Mouse (Mus musculus) neural tube, embryonic 12.5 days (tissue): ENCODE measurements around the gene Tesc. TPM values are rescaled to one million over a fixed set of nuclear protein-coding genes. Genes with fewer than 3 reads are reported as not detected.
A peak's percentile ranks its signal among the peaks of the same experiment; 100 is the strongest.

Experiments
- ATAC-seq: fragments of 200-750 bp; cut with Nextera tagmentation; 2 replicates; pipeline ENCODE4 v1.8.0; 2017; ENCODE audit warnings: low read depth, mild to moderate bottlenecking, moderate TSS enrichment, moderate library complexity; ENCODE audit not compliant: low FRiP score
- H3K27ac ChIP-seq: fragments of 300-500 bp; sonication (generic); 2 replicates; pipeline ENCODE4 v1.5.1; 2016
- H3K27me3 ChIP-seq: fragments of 300-500 bp; sonication (generic); replicated peaks from 2 replicates; pipeline ENCODE4 v1.6.1; 2016; ENCODE audit warnings: mild to moderate bottlenecking
- H3K36me3 ChIP-seq: fragments of 300-500 bp; sonication (generic); 2 replicates; pipeline ENCODE4 v1.6.1; 2016; ENCODE audit warnings: mild to moderate bottlenecking
- H3K4me1 ChIP-seq: fragments of 300-500 bp; sonication (generic); 2 replicates; pipeline ENCODE4 v1.6.1; 2016
- H3K4me2 ChIP-seq: fragments of 300-500 bp; sonication (generic); replicated peaks from 2 replicates; pipeline ENCODE4 v1.6.1; 2016; ENCODE audit warnings: mild to moderate bottlenecking
- H3K4me3 ChIP-seq: fragments of 300-500 bp; sonication (generic); 2 replicates; pipeline ENCODE4 v1.5.1; 2016
- H3K9ac ChIP-seq: fragments of 300-500 bp; sonication (generic); 2 replicates; pipeline ENCODE4 v1.6.1; 2016; ENCODE audit warnings: mild to moderate bottlenecking
- H3K9me3 ChIP-seq: fragments of 300-500 bp; sonication (generic); 2 replicates; pipeline ENCODE4 v1.6.1; 2016; ENCODE audit warnings: mild to moderate bottlenecking
- WGBS: fragments of 180-500 bp; shearing (Covaris S2); methylation state at CpG from one replicate; pipeline ENCODE4 v1.1.7; 2016; 5-methylcytosine and 5-hydroxymethylcytosine counted together
- polyA plus RNA-seq: library from polyadenylated mRNA; unstranded; fragments of >200 nt; fragmentation: Nextera tagmentation; extraction: Ambion mirVana; gene quantifications from 2 replicates; pipeline ENCODE4 v1.2.1, GENCODE M21; 2016

Tesc gene
- polyA plus RNA-seq, 1 experiment from 2014 or later: 1.4 TPM

GRCm38 (mm10) chr5:117996581-117996980 is 31.0 kb upstream of the Tesc start:
- no peaks in the 10 kb centered on the region for H3K27me3 ChIP-seq
- no peaks in the 10 kb centered on the region for H3K4me1 ChIP-seq
- ATAC-seq: no peak
- no peak overlapping the region for H3K4me2 ChIP-seq
- no peak overlapping the region for H3K27ac ChIP-seq
- H3K4me3 ChIP-seq: no peak overlapping the region
- no peaks in the 10 kb centered on the region for H3K9me3 ChIP-seq
- H3K9ac ChIP-seq: no peak overlapping the region
- H3K36me3 ChIP-seq: peaks cover 96% of the 10 kb centered on the region
- WGBS: 88% methylated on average over 6 of the region's 6 CpGs

GRCm38 (mm10) chr5:117997434-117997970 is 30.0 kb upstream of the Tesc start:
- Histone ChIP-seq H3K27me3 (no peaks in the 10 kb centered on the region), H3K9me3 (no peaks in the 10 kb centered on the region), H3K4me2 (no peak overlapping the region), H3K9ac (no peak overlapping the region), H3K36me3 (peaks cover 95% of the 10 kb centered on the region), H3K4me3 (no peak overlapping the region), H3K27ac (no peak overlapping the region), H3K4me1 (no peaks in the 10 kb centered on the region)
- 74% methylated on average over 10 of the region's 10 CpGs for WGBS
- no peak for ATAC-seq

- no peak for ATAC-seq
- Histone ChIP-seq H3K4me1 (no peaks in the 10 kb centered on the region), H3K27me3 (no peaks in the 10 kb centered on the region), H3K27ac (no peak overlapping the region), H3K9ac (no peak overlapping the region), H3K4me3 (no peak overlapping the region), H3K4me2 (no peak overlapping the region), H3K36me3 (peaks cover 95% of the 10 kb centered on the region), H3K9me3 (no peaks in the 10 kb centered on the region)
- 76% methylated on average over 7 of the region's 7 CpGs for WGBS
These were observed 28.5 kb upstream of the Tesc start for GRCm38 (mm10) chr5:117999061-117999460.

GRCm38 (mm10) chr5:117999584-117999983 is 28.0 kb upstream of the Tesc start:
- ATAC-seq: no peak
- 87% methylated on average over 11 of the region's 11 CpGs for WGBS
- Histone ChIP-seq H3K36me3 (peaks cover 95% of the 10 kb centered on the region), H3K4me3 (no peak overlapping the region), H3K9ac (no peak overlapping the region), H3K9me3 (no peaks in the 10 kb centered on the region), H3K4me1 (no peaks in the 10 kb centered on the region), H3K27ac (no peak overlapping the region), H3K27me3 (no peaks in the 10 kb centered on the region), H3K4me2 (no peak overlapping the region)

GRCm38 (mm10) chr5:118002059-118002458 is 25.5 kb upstream of the Tesc start:
- Histone ChIP-seq H3K4me3 (no peak overlapping the region), H3K27ac (no peak overlapping the region), H3K36me3 (peaks cover 98% of the 10 kb centered on the region), H3K27me3 (no peaks in the 10 kb centered on the region), H3K4me2 (no peak overlapping the region), H3K9ac (no peak overlapping the region), H3K4me1 (no peaks in the 10 kb centered on the region), H3K9me3 (no peaks in the 10 kb centered on the region)
- ATAC-seq: no peak
- WGBS: 35% methylated on average over 9 of the region's 9 CpGs

- WGBS: 80% methylated on average over 8 of the region's 8 CpGs
- H3K36me3 ChIP-seq: peaks cover 98% of the 10 kb centered on the region
- ATAC-seq: no peak
- H3K27me3 ChIP-seq: no peaks in the 10 kb centered on the region
- no peak overlapping the region for H3K27ac ChIP-seq
- H3K4me1 ChIP-seq: no peaks in the 10 kb centered on the region
- H3K4me3 ChIP-seq: no peak overlapping the region
- no peaks in the 10 kb centered on the region for H3K9me3 ChIP-seq
- no peak overlapping the region for H3K9ac ChIP-seq
- H3K4me2 ChIP-seq: no peak overlapping the region
These were observed 22.9 kb upstream of the Tesc start for GRCm38 (mm10) chr5:118004619-118005018.

- Histone ChIP-seq H3K27me3 (no peaks in the 10 kb centered on the region), H3K4me3 (no peak overlapping the region), H3K9ac (no peak overlapping the region), H3K4me1 (no peaks in the 10 kb centered on the region), H3K4me2 (no peak overlapping the region), H3K9me3 (no peaks in the 10 kb centered on the region), H3K36me3 (peaks cover 96% of the 10 kb centered on the region), H3K27ac (no peak overlapping the region)
- 93% methylated on average over 1 of the region's 1 CpGs for WGBS
- ATAC-seq: no peak
These were observed 21.8 kb upstream of the Tesc start for GRCm38 (mm10) chr5:118005728-118006127.

GRCm38 (mm10) chr5:118008344-118008743 is 19.2 kb upstream of the Tesc start:
- H3K9ac ChIP-seq: no peak overlapping the region
- H3K4me3 ChIP-seq: no peak overlapping the region
- no peaks in the 10 kb centered on the region for H3K9me3 ChIP-seq
- no peak overlapping the region for H3K4me2 ChIP-seq
- H3K27ac ChIP-seq: no peak overlapping the region
- 91% methylated on average over 13 of the region's 13 CpGs for WGBS
- no peaks in the 10 kb centered on the region for H3K27me3 ChIP-seq
- no peak for ATAC-seq
- H3K4me1 ChIP-seq: no peaks in the 10 kb centered on the region
- peaks cover 74% of the 10 kb centered on the region for H3K36me3 ChIP-seq

- H3K4me2 ChIP-seq: no peak overlapping the region
- H3K27me3 ChIP-seq: no peaks in the 10 kb centered on the region
- peaks cover 49% of the 10 kb centered on the region for H3K36me3 ChIP-seq
- peaks cover 11% of the 10 kb centered on the region for H3K4me1 ChIP-seq
- no peak overlapping the region for H3K4me3 ChIP-seq
- no peak overlapping the region for H3K9ac ChIP-seq
- H3K9me3 ChIP-seq: no peaks in the 10 kb centered on the region
- no peak overlapping the region for H3K27ac ChIP-seq
- no peak for ATAC-seq
- WGBS: 85% methylated on average over 7 of the region's 7 CpGs
These were observed 16.7 kb upstream of the Tesc start for GRCm38 (mm10) chr5:118010872-118011271.

- Histone ChIP-seq H3K27ac (no peak overlapping the region), H3K4me3 (no peak overlapping the region), H3K27me3 (no peaks in the 10 kb centered on the region), H3K9me3 (no peaks in the 10 kb centered on the region), H3K36me3 (peaks cover 40% of the 10 kb centered on the region), H3K9ac (no peak overlapping the region), H3K4me1 (peaks cover 11% of the 10 kb centered on the region), H3K4me2 (no peak overlapping the region)
- ATAC-seq: no peak
- 67% methylated on average over 7 of the region's 7 CpGs for WGBS
These were observed 15.7 kb upstream of the Tesc start for GRCm38 (mm10) chr5:118011796-118012195.

- Histone ChIP-seq H3K4me2 (no peak overlapping the region), H3K36me3 (peaks cover 10% of the 10 kb centered on the region), H3K9me3 (no peaks in the 10 kb centered on the region), H3K4me1 (peaks cover 11% of the 10 kb centered on the region), H3K4me3 (no peak overlapping the region), H3K9ac (no peak overlapping the region), H3K27ac (no peak overlapping the region), H3K27me3 (no peaks in the 10 kb centered on the region)
- ATAC-seq: peak; percentile 32; the same call in 1 of the 2 replicates
- 23% methylated on average over 12 of the region's 12 CpGs for WGBS
These were observed 12.5 kb upstream of the Tesc start for GRCm38 (mm10) chr5:118015028-118015427.

GRCm38 (mm10) chr5:118015669-118016068 is 11.9 kb upstream of the Tesc start:
- no peaks in the 10 kb centered on the region for H3K9me3 ChIP-seq
- H3K4me1 ChIP-seq: peaks cover 11% of the 10 kb centered on the region
- H3K36me3 ChIP-seq: 0 out of 2 replicates have a peak, but pooled peaks cover 4% of the 10 kb centered on the region
- H3K4me2 ChIP-seq: no peak overlapping the region
- no peak overlapping the region for H3K4me3 ChIP-seq
- H3K27ac ChIP-seq: no peak overlapping the region
- WGBS: 88% methylated on average over 2 of the region's 2 CpGs
- H3K27me3 ChIP-seq: no peaks in the 10 kb centered on the region
- no peak overlapping the region for H3K9ac ChIP-seq
- ATAC-seq: no peak

GRCm38 (mm10) chr5:118017527-118017926 is 10.0 kb upstream of the Tesc start:
- Histone ChIP-seq H3K36me3 (no peaks in the 10 kb centered on the region), H3K4me2 (no peak overlapping the region), H3K9ac (no peak overlapping the region), H3K9me3 (no peaks in the 10 kb centered on the region), H3K4me3 (no peak overlapping the region), H3K27ac (no peak overlapping the region), H3K27me3 (no peaks in the 10 kb centered on the region), H3K4me1 (peaks cover 11% of the 10 kb centered on the region)
- WGBS: 68% methylated on average over 5 of the region's 5 CpGs
- no peak for ATAC-seq
